Mouse (Mus musculus) thymus, postnatal 0 days (tissue): ENCODE data around the gene Pakap. TPM values are rescaled to one million over a fixed set of nuclear protein-coding genes. Genes with fewer than 3 reads are reported as not detected.

Experiments
- DNase-seq: peaks from one replicate; pipeline ENCODE4 v3.0.0-alpha.2; 2015; ENCODE audit warnings: low spot score
- polyA plus RNA-seq: library from polyadenylated mRNA; unstranded; fragments of >200 nt; fragmentation: Nextera tagmentation; extraction: Ambion mirVana; gene quantifications from 2 replicates; pipeline ENCODE4 v1.2.1, GENCODE M21; 2015

Pakap gene
- polyA plus RNA-seq, 1 experiment from 2014 or later = 10.0 TPM

DNA sequence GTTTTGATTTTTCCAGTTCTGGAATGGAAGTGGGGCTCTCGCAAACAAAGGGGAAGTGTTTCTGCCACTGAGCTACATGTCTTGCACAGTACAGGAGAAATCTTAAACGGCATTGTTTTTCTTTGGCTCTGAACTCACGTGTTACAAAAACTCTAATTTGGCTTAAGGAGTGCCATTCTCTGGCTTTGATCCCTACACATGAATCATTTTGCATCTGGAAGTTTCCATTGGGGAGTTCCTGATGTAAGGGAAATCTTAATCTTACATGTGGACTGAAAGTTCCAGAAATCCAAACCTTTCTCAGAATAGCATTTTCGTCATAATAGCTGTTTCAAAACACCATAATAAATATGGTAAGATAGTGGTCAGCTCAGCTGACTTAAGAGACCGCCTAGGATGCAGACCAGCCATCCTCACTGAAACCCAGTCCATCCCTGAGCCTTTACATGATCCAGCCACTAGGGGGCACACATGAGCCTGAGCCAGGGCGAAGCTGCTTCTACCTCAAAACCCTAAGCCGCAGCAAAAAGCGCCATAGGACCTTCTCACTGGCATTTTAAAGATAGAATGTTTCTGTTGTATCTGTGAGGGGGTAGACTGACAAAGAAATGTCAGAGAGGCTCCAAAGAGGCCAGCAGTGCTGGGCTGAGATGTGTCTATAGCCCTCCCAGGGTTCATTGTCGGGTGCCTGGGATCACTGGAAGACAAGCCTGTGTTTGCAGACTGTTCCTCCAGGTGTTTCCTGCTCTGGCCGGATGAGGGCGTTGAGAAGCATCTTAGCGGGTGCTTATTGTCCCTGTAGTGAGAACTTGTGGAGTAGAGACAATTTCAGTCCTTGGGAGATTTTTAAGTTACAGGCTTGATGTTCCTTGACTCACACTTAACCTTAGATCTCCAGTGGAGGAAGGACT lies 105.3 kb downstream of the Pakap start:
- peak; percentile 88 for DNase-seq

GRCm38 (mm10) chr4:57674351-57674750 lies 106.4 kb downstream of the Pakap start:
- DNase-seq = peak; percentile 55

DNA sequence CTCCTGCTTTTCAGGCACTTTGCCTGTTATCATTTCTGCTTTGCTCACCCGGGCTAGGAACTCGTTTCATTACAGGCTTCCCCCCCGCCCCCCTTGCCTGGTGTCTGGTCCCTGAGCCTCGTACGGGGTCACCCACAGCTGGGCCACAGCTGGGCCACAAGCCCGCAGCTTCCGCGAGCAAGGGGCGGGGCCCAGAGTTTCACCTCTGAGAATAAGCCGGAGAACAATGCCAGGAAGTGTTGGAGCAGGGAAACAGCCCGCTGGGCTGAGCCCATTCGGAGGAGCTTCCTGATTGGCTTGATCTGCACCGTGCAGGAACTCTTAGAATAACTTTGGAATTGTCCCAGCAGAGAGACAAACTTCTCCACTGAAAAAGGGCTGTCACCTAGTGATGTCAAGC lies 107.4 kb downstream of the Pakap start:
- DNase-seq = peak; percentile 75

- DNase-seq = no peak
Observed at GRCm38 (mm10) chr4:57677916-57678315, 109.9 kb downstream of the Pakap start.

DNA sequence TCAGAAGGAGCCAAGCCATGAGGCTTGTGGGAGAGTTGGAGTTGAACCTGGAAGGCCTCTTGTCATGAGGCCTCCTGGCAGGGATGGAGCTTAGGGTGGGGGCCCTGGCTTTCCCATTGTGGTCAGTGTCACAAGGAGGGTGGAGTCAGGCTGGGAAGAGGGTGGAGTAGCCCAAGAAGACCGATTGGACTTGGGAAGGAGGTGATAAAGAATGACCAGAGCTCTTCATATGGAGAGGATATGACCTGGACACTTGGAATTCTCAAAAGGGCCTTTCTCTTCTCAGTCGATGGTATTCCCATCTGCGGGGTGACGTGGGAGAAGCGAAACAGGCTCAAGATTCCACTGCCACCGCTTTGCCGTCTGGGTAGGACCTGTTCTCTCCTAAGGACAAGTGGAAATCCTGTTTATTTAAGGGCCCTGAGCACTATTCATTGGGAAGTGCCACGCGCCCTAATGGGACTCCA lies 111.0 kb downstream of the Pakap start:
- DNase-seq = no peak

- DNase-seq = no peak
Observed at GRCm38 (mm10) chr4:57680186-57680585, 112.2 kb downstream of the Pakap start.

- peak; percentile 86 for DNase-seq
Observed at GRCm38 (mm10) chr4:57681511-57681910, 113.5 kb downstream of the Pakap start.

DNA sequence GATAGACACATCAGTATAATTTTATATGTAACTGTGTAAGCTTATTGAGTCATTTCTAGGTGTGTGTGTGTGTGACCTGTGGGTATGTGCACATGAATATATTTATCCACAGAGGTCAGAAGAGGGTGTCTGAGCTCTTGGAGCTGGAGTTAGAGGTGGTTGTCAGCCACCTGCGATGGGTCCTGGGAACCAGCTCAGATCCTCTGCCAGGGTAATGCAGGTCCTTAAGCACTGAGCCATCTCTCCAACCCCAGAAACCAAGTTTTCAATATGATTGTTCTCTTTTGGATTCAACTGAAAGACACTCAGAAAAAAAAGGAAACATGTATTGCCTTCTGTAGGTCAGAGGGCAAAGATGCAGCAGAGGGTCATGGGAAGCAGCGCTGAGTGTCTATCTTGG lies 114.4 kb downstream of the Pakap start:
- no peak for DNase-seq

DNA sequence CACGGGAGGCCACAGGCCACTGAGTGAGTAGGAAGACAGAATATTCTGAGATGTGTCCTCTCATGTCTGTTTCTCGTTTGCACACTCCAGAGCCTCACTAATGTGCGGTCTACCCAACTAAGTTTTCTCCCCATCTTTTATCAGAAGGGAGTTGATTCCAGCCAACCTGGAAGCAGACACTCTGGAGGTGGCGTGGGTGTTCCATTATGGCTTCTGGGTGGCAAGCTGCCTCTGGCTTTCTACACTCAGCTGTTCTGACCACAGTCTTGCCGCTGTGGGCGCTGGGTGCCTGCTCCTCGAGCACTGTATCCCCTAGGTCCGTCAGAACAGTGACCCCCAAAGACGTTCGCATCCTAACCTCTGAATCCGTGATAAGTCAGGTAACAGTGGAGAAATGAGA lies 115.0 kb downstream of the Pakap start:
- DNase-seq = no peak

- no peak for DNase-seq
Observed at GRCm38 (mm10) chr4:57684676-57685215, 116.8 kb downstream of the Pakap start.

- DNase-seq = no peak
Observed at GRCm38 (mm10) chr4:57686736-57687135, 118.8 kb downstream of the Pakap start.

GRCm38 (mm10) chr4:57687583-57687982 lies 119.6 kb downstream of the Pakap start:
- no peak for DNase-seq

DNA sequence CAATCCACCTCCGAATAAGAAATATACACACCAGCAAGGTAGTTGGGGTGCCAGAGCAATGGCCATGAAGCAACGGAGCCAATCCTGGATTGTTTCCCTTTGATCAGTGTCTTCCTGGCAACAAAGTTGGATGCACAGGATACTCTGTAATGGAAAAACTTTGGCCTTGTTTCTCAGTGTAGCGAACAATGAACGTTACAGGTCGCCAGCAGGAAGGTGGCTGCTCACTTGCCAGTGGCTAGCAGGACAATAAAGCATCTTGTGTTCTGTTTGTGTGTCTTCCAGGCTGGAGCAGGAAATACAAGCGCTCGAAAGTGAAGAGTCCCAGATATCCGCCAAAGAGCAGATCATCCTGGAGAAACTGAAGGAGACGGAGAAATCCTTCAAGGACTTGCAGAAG lies 120.2 kb downstream of the Pakap start:
- DNase-seq = no peak

GRCm38 (mm10) chr4:57690001-57690400 lies 122.0 kb downstream of the Pakap start:
- DNase-seq = no peak

DNA sequence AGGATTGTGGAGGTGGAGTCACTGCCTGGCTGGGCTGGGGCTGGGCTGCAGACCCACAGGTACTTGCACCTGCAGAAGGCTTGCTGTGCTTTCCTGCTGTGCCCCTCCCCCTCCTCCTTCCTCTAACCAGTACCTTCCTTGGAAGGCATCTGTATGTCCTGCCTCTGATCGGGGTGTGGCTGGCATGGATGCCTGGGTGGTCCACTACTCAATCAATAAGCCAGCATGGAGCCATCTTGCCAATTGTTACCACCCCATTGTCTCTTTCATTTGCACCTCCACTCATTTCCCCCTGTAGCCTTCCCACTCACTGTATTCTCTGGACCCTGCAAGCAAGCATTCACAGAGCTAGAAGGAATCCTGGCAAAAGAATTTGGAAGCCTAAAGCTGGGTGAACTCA lies 122.8 kb downstream of the Pakap start:
- no peak for DNase-seq

GRCm38 (mm10) chr4:57694356-57695136 lies 126.6 kb downstream of the Pakap start:
- no peak for DNase-seq

GRCm38 (mm10) chr4:57696955-57697354 lies 129.0 kb downstream of the Pakap start:
- DNase-seq = no peak

GRCm38 (mm10) chr4:57697918-57698611 lies 130.1 kb downstream of the Pakap start:
- DNase-seq = no peak

GRCm38 (mm10) chr4:57701576-57701975 lies 133.6 kb downstream of the Pakap start:
- no peak for DNase-seq

- no peak for DNase-seq
Observed at GRCm38 (mm10) chr4:57703574-57704470, 135.8 kb downstream of the Pakap start.
